Mouse (Mus musculus): ENCODE measurements at regions not wholly inside any gene's neighbourhood (a gene's known extent, or its start where the extent isn't known, plus 50 kb on each side); places are given as distances from the start of the nearest gene placed in this dataset.

DNA sequence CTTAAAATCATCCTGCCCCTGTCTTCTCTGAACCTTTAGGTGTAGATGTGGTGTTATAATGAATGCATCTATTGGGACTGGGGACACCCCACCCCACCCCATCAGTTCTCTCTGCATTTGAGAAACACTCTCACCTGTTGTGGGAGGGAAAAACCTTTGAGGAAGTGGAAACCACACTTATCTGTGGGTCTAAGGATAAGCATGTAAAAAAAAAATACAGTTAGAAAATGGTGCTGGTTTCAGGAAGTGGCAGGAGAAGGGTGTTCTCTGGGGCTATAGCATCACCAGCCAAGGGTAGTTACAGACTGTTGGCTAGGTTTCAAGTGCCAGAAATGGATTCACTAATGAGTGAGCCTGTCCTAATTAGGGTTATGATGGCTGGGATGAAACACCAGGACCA is 91.1 kb upstream of the Rbm19 start:
- no peak for DNase-seq (ENCODE audit: low read depth, low spot score)

DNA sequence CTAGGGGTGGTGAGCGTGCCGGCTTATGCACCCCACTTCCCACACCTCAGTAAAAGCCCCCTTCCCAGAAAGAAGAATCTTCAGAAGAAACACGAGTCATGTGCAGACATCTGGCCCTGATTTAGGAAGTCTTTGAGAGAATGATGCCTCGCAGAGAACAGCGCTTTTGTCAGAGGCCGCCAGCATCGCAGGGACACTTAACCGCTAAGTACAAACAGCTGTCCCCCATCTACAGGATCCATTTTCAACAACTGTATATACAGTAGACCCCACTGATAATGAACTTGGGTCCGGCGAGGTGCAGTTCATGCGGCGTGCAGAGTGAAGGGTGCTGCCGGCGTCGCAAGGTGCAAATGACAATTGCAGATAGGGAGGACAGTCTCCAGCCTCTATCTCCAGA is 85.4 kb upstream of the Rbm19 start:
- DNase-seq (ENCODE audit: low read depth, low spot score): no peak

DNA sequence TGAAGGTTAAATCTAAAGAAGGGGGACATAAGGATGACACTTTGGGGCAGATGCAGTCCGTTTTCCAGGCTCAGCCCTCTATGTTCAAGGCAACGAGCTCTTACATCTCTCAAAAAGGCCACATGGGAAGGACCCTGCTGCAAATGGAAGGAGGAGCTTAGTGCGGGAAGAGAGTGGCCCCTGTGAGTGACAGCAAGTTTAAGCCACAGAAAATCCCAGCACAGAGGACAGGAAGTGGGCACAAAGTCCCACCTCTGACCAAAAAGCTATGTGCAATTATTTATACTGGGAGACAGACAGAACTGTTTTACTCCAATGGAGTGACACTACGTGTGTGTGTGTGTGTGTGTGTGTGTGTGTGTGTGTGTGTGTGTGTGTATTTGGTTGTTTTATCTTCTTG is 84.7 kb upstream of the Rbm19 start:
- no peak for DNase-seq (ENCODE audit: low read depth, low spot score)

DNA sequence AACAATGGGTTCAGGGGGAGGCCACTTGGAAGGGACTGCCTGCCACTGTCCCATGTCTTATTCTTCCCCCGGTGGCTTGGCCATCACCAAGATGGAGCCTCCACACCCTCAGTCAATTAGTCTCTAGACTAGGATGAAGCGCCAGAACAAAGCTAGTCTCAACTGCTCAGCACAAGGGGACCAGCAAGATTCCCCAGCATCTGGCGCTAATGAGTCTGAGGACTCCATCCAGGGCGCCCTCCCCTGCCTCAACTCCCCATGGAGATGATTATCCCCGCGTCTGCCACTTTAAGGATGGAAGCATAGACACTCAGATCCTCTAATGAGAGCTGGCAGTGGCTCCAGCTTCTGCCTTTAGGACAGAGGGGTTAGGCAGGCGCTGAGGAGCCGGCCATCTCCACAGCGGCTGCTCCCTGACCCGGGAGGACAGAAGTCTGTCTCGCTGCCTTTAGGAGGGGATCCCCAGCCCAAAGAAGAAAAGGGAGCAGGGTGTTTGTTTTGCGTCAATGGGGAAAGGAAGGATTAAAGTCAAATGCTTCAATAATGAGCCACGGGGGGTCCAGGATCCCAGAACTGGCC is 81.7 kb upstream of the Rbm19 start:
- no peak for DNase-seq (ENCODE audit: low read depth, low spot score)

DNA sequence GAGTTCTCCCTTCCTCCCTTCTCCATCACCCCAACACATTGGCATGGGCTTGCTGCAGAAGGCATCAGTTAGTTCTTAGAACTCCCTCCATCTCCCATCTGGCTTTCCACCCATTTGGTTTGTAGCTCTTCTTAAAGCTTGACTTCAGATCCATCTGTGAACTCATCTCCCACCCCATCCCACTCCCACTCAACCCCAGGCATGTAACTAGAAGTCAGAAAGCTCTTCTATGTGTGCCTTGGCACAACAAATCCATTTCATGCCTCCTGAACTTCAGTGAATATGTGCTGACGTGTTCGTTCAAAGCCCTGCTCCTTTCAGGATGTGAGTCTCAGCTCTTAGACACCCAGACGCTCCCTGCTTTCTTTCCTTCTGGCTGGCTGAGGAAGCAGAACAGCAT is 81.0 kb upstream of the Rbm19 start:
- DNase-seq (ENCODE audit: low read depth, low spot score): no peak

DNA sequence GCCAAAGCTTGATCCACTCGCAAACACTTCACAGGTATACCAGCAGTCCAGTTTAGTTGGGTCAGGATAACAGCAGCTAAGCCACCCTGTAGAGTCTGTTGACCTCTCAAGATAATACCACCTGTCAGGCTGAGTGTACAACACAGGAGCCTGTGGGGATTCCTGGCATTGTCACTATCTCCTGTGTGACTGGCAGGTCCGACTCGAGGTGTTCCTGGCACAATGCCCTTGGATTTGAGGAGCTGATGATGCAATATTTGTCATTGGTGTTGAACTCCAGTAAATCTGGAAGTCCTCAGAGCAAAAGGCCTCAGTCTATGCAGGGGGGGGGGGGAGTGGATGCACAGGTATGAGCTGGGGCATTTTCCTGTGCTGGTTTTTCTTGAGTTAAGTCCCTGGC is 78.5 kb upstream of the Rbm19 start:
- DNase-seq (ENCODE audit: low read depth, low spot score): no peak

DNA sequence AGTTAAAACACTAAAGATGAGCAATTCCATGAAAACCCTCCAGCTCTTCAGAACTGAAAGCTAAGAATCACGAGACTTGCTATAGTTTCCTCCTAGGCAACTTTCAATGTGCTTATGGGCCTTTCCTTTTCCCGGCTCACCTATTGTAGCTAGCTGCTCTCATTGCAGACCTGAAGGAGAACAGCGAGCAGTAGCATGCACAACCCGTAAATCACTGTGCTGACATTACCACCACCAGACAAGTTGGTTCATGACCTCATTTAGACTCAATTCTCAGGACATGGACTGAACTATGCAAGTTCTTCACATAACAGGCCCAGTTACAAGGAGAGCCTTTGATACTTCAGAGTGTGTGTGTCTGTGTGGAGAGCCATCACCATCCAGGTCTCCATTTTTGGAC is 72.5 kb upstream of the Rbm19 start:
- no peak for DNase-seq (ENCODE audit: low read depth, low spot score)

DNA sequence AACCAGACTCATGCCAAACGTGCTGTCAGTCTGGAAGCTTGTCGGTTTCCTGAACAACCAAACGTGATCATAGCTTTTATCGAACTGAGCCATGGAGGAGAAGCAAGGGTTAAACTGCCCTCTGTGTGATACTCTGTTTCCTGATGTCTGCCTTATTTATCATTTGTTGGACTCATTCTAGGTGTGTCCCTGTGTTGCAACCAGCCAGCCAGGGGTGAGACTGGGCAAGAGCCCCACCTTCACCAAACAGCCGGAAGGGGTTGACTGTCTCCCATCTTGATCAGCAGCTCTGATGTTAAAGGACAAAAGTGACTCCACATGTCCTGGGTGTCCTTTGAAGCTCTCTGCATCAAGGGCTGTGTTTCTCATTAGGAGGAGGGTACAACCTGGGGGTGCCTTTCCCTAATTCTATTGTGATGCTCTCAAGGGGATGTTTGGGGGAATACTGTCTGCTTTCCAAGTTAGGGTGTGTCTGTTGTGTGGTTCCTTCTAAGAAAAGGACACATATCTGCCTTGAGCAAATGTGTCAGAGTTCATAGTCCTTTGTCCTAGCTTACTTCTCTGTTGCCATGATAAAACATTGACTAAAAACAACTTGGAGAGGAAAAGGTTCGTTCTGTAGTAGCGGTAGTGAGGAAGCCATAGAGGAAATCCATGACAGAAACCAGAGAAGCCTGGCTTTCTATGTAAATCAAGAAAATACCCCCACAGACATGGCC is 67.0 kb upstream of the Rbm19 start:
- DNase-seq (ENCODE audit: low read depth, low spot score): no peak

DNA sequence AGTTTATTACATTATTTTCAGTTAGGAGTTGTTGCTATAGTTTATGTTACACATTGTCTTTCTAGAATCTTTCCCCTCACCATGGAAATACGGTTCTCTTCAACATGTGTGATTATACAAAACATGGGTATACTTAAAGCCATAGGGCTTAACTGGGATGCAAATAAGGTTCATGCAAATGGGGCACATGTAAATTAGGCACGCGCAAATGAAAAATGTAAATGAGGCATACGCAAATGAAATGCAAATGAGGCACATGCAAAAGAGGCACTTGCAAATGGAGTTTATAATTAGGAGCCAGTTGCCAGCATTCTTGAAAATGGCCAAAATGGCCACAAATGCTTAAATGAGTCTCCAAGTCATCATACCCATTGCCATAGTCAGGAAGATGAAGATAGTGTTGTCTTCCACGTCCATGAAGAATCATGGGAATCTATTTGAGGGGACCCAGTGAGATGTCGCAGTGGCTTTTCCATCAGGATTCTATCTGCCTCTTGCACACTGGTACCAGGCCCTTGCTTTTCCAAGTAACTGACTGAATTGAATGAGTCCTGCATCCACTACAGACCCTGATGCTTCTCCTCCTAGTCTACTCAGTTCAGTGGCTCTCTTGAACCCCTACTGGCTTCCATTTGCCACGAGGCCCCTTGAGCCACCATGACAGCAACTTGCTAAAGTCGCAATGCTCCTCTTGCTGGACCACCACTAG is 65.4 kb upstream of the Rbm19 start:
- no peak for DNase-seq (ENCODE audit: low read depth, low spot score)

DNA sequence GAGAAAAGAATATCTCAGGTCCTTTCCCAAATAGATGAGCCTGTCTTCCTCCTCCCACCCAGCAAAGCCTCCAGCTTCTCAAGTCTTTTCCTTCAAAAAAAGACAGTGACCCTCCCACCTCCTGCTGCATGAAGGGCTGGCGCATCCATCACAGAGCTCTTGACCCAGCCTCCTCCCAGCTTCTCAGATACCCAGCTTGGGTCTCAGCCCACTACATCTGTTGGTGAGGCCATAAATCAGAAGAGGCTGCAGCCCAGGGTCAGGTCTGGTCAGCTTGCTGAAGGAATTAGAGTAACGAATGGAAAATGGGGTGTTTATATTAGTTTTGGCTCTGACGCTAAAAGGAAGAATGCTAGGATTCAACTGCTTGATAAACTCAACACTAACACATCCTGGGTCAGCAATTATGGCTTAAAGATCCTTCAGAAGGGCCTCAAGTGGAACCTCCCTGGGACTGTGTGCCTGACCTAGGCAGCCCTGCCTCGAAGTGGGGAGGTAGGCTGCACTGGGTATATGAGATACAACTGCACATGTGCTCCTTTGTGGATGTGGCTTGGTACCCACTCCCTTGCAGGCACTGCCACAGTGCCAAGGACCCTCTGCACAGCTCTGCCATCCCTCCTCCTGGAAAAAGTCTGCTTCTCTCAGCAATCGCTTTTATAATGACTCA is 61.6 kb upstream of the Rbm19 start:
- no peak for DNase-seq (ENCODE audit: low read depth, low spot score)
